Mouse (Mus musculus) kidney, embryonic 16.5 days (tissue): ENCODE measurements around the gene Zfp326. TPM values are rescaled to one million over a fixed set of nuclear protein-coding genes. Genes with fewer than 3 reads are reported as not detected.

Experiments
- ATAC-seq: fragments of 200-750 bp; cut with Nextera tagmentation; 2 replicates; pipeline ENCODE4 v1.8.0; 2017; ENCODE audit warnings: moderate TSS enrichment; ENCODE audit not compliant: low FRiP score, low TSS enrichment
- H3K27ac ChIP-seq: fragments of 300-500 bp; sonication (generic); 2 replicates; pipeline ENCODE4 v1.5.1; 2014; ENCODE audit warnings: low read length
- H3K27me3 ChIP-seq: fragments of 300-500 bp; sonication (generic); 2 replicates; pipeline ENCODE4 v1.6.1; 2014; ENCODE audit warnings: low read length, control low read depth, mixed read lengths; ENCODE audit not compliant: insufficient read depth
- H3K36me3 ChIP-seq: fragments of 300-500 bp; sonication (generic); 2 replicates; pipeline ENCODE4 v1.6.1; 2014; ENCODE audit warnings: low read length, control low read depth, mixed read lengths; ENCODE audit not compliant: insufficient read depth
- H3K4me1 ChIP-seq: fragments of 300-500 bp; sonication (generic); 2 replicates; pipeline ENCODE4 v1.6.1; 2014; ENCODE audit warnings: low read length, control low read depth, mixed read lengths; ENCODE audit not compliant: insufficient read depth
- H3K4me2 ChIP-seq: fragments of 300-500 bp; sonication (generic); replicated peaks from 2 replicates; pipeline ENCODE4 v1.6.1; 2014; ENCODE audit warnings: low read depth, low read length
- H3K4me3 ChIP-seq: fragments of 300-500 bp; sonication (generic); 2 replicates; pipeline ENCODE4 v1.5.1; 2014; ENCODE audit warnings: mild to moderate bottlenecking, low read length
- H3K9ac ChIP-seq: fragments of 300-500 bp; sonication (generic); replicated peaks from 2 replicates; pipeline ENCODE4 v1.6.1; 2014; ENCODE audit warnings: low read length
- H3K9me3 ChIP-seq: fragments of 300-500 bp; sonication (generic); 2 replicates; pipeline ENCODE4 v1.6.1; 2016; ENCODE audit warnings: low read length, control low read depth
- WGBS: fragments of 180-500 bp; shearing (Covaris S2); extraction: QIAGEN DNeasy Blood & Tissue Kit; methylation state at CpG from one replicate; pipeline ENCODE4 v1.1.7; 2014; 5-methylcytosine and 5-hydroxymethylcytosine counted together
- polyA plus RNA-seq: library from polyadenylated mRNA; unstranded; fragments of >200 nt; fragmentation: Nextera tagmentation; extraction: Ambion mirVana; gene quantifications from 2 replicates; pipeline ENCODE4 v1.2.1, GENCODE M21; 2015

Gene Zfp326
- 36.9 and 40.0 TPM in 2 replicates for polyA plus RNA-seq

GRCm38 (mm10) chr5:105876068-105876924 lies at the start of gene Zfp326:
Gene Zfp326 (plus strand): TSS chr5:105876565.
- Histone ChIP-seq H3K27me3 (no peaks in the 10 kb centered on the region), H3K4me2 (peak within 1 kb of the TSS; percentile 93), H3K4me1 (peaks cover 28% of the 10 kb centered on the region), H3K4me3 (peak within 1 kb of the TSS; percentile 83), H3K9ac (peak within 1 kb of the TSS; percentile 96), H3K9me3 (no peaks in the 10 kb centered on the region), H3K36me3 (peaks cover 4% of the 10 kb centered on the region; the same call in 1 of the 2 replicates), H3K27ac (peak within 1 kb of the TSS; percentile 68)
- ATAC-seq: peak; percentile 95
- under 1% methylated on average over 79 of the region's 83 CpGs for WGBS

GRCm38 (mm10) chr5:105826916-105827510 lies 49.4 kb upstream of the Zfp326 start:
- Histone ChIP-seq H3K9me3 (no peaks in the 10 kb centered on the region), H3K4me1 (peaks cover 24% of the 10 kb centered on the region), H3K27me3 (no peaks in the 10 kb centered on the region), H3K27ac (no peak overlapping the region), H3K4me2 (no peak overlapping the region), H3K36me3 (no peaks in the 10 kb centered on the region), H3K4me3 (no peak overlapping the region), H3K9ac (no peak overlapping the region)
- no peak for ATAC-seq
- WGBS: 68% methylated on average over 5 of the region's 5 CpGs

GRCm38 (mm10) chr5:105828050-105828449 lies 48.3 kb upstream of the Zfp326 start:
- H3K9me3 ChIP-seq: no peaks in the 10 kb centered on the region
- H3K36me3 ChIP-seq: no peaks in the 10 kb centered on the region
- no peak for ATAC-seq
- no peak overlapping the region for H3K9ac ChIP-seq
- no peak overlapping the region for H3K27ac ChIP-seq
- H3K4me3 ChIP-seq: no peak overlapping the region
- H3K4me2 ChIP-seq: no peak overlapping the region
- H3K27me3 ChIP-seq: no peaks in the 10 kb centered on the region
- WGBS: 92% methylated on average over 3 of the region's 3 CpGs
- H3K4me1 ChIP-seq: peaks cover 16% of the 10 kb centered on the region

GRCm38 (mm10) chr5:105829008-105829586 lies 47.3 kb upstream of the Zfp326 start:
- 15% methylated on average over 7 of the region's 7 CpGs for WGBS
- no peaks in the 10 kb centered on the region for H3K27me3 ChIP-seq
- peak; percentile 62 for ATAC-seq
- H3K4me1 ChIP-seq: peaks cover 13% of the 10 kb centered on the region
- H3K4me3 ChIP-seq: no peak overlapping the region
- no peak overlapping the region for H3K4me2 ChIP-seq
- no peaks in the 10 kb centered on the region for H3K9me3 ChIP-seq
- peak overlapping the region; percentile 65 for H3K27ac ChIP-seq
- H3K9ac ChIP-seq: no peak overlapping the region
- H3K36me3 ChIP-seq: no peaks in the 10 kb centered on the region

- no peaks in the 10 kb centered on the region for H3K27me3 ChIP-seq
- no peak overlapping the region for H3K4me3 ChIP-seq
- ATAC-seq: no peak
- no peaks in the 10 kb centered on the region for H3K36me3 ChIP-seq
- peaks cover 11% of the 10 kb centered on the region; the same call in 1 of the 2 replicates for H3K4me1 ChIP-seq
- H3K9me3 ChIP-seq: no peaks in the 10 kb centered on the region
- no peak overlapping the region for H3K9ac ChIP-seq
- whole genome bisulfite sequencing: 53% methylated on average over 7 of the region's 7 CpGs
- no peak overlapping the region for H3K4me2 ChIP-seq
- no peak overlapping the region; the same call in 1 of the 2 replicates for H3K27ac ChIP-seq
Observed at GRCm38 (mm10) chr5:105832140-105832539, 44.2 kb upstream of the Zfp326 start.

GRCm38 (mm10) chr5:105833923-105834322 lies 42.4 kb upstream of the Zfp326 start:
- peak; percentile 66; the same call in 1 of the 2 replicates for ATAC-seq

GRCm38 (mm10) chr5:105836006-105836405 lies 40.4 kb upstream of the Zfp326 start:
- 0 out of 2 replicates have a peak, but pooled peaks cover 4% of the 10 kb centered on the region for H3K4me1 ChIP-seq
- 72% methylated on average over 9 of the region's 9 CpGs for WGBS
- H3K9ac ChIP-seq: no peak overlapping the region
- H3K9me3 ChIP-seq: no peaks in the 10 kb centered on the region
- no peak for ATAC-seq
- H3K4me2 ChIP-seq: no peak overlapping the region
- H3K36me3 ChIP-seq: no peaks in the 10 kb centered on the region
- no peak overlapping the region for H3K27ac ChIP-seq
- no peak overlapping the region for H3K4me3 ChIP-seq
- H3K27me3 ChIP-seq: no peaks in the 10 kb centered on the region

More at GRCm38 (mm10) chr5:105833923-105834322, 42.4 kb upstream of the Zfp326 start:
- 59% methylated on average over 3 of the region's 3 CpGs for WGBS
- Histone ChIP-seq H3K36me3 (no peaks in the 10 kb centered on the region), H3K4me3 (no peak overlapping the region), H3K4me1 (peaks cover 8% of the 10 kb centered on the region; the same call in 1 of the 2 replicates), H3K27me3 (no peaks in the 10 kb centered on the region), H3K9ac (no peak overlapping the region), H3K9me3 (no peaks in the 10 kb centered on the region), H3K4me2 (no peak overlapping the region), H3K27ac (peak overlapping the region; percentile 23; the same call in 1 of the 2 replicates)

- Histone ChIP-seq H3K27ac (no peak overlapping the region), H3K4me1 (no peaks in the 10 kb centered on the region), H3K36me3 (no peaks in the 10 kb centered on the region), H3K9ac (no peak overlapping the region), H3K4me3 (no peak overlapping the region), H3K27me3 (no peaks in the 10 kb centered on the region), H3K4me2 (no peak overlapping the region), H3K9me3 (no peaks in the 10 kb centered on the region)
- no peak for ATAC-seq
- 74% methylated on average over 13 of the region's 13 CpGs for WGBS
Observed at GRCm38 (mm10) chr5:105839740-105840310, 36.5 kb upstream of the Zfp326 start.

- no peaks in the 10 kb centered on the region for H3K27me3 ChIP-seq
- H3K9me3 ChIP-seq: no peaks in the 10 kb centered on the region
- no peak overlapping the region for H3K4me2 ChIP-seq
- peaks cover 5% of the 10 kb centered on the region; the same call in 1 of the 2 replicates for H3K4me1 ChIP-seq
- no peak overlapping the region for H3K27ac ChIP-seq
- H3K4me3 ChIP-seq: no peak overlapping the region
- H3K9ac ChIP-seq: no peak overlapping the region
- no peaks in the 10 kb centered on the region for H3K36me3 ChIP-seq
- ATAC-seq: peak; percentile 27; the same call in 1 of the 2 replicates
- 74% methylated on average over 10 of the region's 10 CpGs for WGBS
Observed at GRCm38 (mm10) chr5:105844044-105844753, 32.2 kb upstream of the Zfp326 start.
